Mouse (Mus musculus) hindbrain, embryonic 13.5 days (tissue): Measurements from ENCODE around the gene Gm3776. TPM values are rescaled to one million over a fixed set of nuclear protein-coding genes. Genes with fewer than 3 reads are reported as not detected.
"Not testable (repeated sequence)": the region's sequence is repeated elsewhere in the genome, so short reads cannot be mapped to it uniquely, and the experiment has no call there.

Experiments
- ATAC-seq: fragments of 200-750 bp; cut with Nextera tagmentation; 2 replicates; pipeline ENCODE4 v1.8.0; 2017; ENCODE audit warnings: moderate TSS enrichment; ENCODE audit not compliant: low FRiP score
- H3K27ac ChIP-seq: fragments of 300-500 bp; sonication (generic); 2 replicates; pipeline ENCODE4 v1.5.1; 2015; ENCODE audit warnings: inconsistent platforms, mild to moderate bottlenecking, moderate library complexity
- H3K27me3 ChIP-seq: fragments of 300-500 bp; sonication (generic); 2 replicates; pipeline ENCODE4 v1.6.1; 2015; ENCODE audit warnings: mild to moderate bottlenecking, inconsistent platforms
- H3K36me3 ChIP-seq: fragments of 300-500 bp; sonication (generic); 2 replicates; pipeline ENCODE4 v1.6.1; 2015; ENCODE audit warnings: mild to moderate bottlenecking, inconsistent platforms
- H3K4me1 ChIP-seq: fragments of 300-500 bp; sonication (generic); replicated peaks from 2 replicates; pipeline ENCODE4 v1.6.1; 2015; ENCODE audit warnings: inconsistent platforms
- H3K4me2 ChIP-seq: fragments of 300-500 bp; sonication (generic); 2 replicates; pipeline ENCODE4 v1.6.1; 2015; ENCODE audit warnings: inconsistent platforms, mild to moderate bottlenecking, moderate library complexity
- H3K4me3 ChIP-seq: fragments of 300-500 bp; sonication (generic); 2 replicates; pipeline ENCODE4 v1.5.1; 2015; ENCODE audit warnings: mild to moderate bottlenecking, inconsistent platforms
- H3K9ac ChIP-seq: fragments of 300-500 bp; sonication (generic); 2 replicates; pipeline ENCODE4 v1.6.1; 2015; ENCODE audit warnings: mild to moderate bottlenecking, inconsistent platforms
- H3K9me3 ChIP-seq: fragments of 300-500 bp; sonication (generic); 2 replicates; pipeline ENCODE4 v1.6.1; 2016; ENCODE audit warnings: inconsistent platforms
- WGBS: fragments of 180-500 bp; shearing (Covaris S2); methylation state at CpG from one replicate; pipeline ENCODE4 v1.1.7; 2015; 5-methylcytosine and 5-hydroxymethylcytosine counted together
- polyA plus RNA-seq: library from polyadenylated mRNA; unstranded; fragments of >200 nt; fragmentation: Nextera tagmentation; extraction: Ambion mirVana; gene quantifications from 2 replicates; pipeline ENCODE4 v1.2.1, GENCODE M21; 2015

Gm3776 gene
- polyA plus RNA-seq, 1 experiment from 2014 or later = not detected

GRCm38 (mm10) chr9:78298232-78298631 is 41.3 kb downstream of the Gm3776 start:
- WGBS = 81% methylated on average over 1 of the region's 1 CpGs
- Histone ChIP-seq H3K36me3 (no peaks in the 10 kb centered on the region), H3K4me1 (no peaks in the 10 kb centered on the region), H3K27ac (no peak overlapping the region), H3K4me3 (no peak overlapping the region), H3K4me2 (no peak overlapping the region), H3K9ac (no peak overlapping the region), H3K9me3 (no peaks in the 10 kb centered on the region), H3K27me3 (no peaks in the 10 kb centered on the region)
- ATAC-seq = no peak

- not testable (repeated sequence) for H3K36me3 ChIP-seq, H3K27ac ChIP-seq, H3K4me3 ChIP-seq, H3K4me2 ChIP-seq, H3K9me3 ChIP-seq, ATAC-seq, H3K27me3 ChIP-seq, H3K4me1 ChIP-seq, H3K9ac ChIP-seq
- 50% methylated on average over 1 of the region's 1 CpGs for WGBS
Measured at GRCm38 (mm10) chr9:78299143-78299542, 42.2 kb downstream of the Gm3776 start.

DNA sequence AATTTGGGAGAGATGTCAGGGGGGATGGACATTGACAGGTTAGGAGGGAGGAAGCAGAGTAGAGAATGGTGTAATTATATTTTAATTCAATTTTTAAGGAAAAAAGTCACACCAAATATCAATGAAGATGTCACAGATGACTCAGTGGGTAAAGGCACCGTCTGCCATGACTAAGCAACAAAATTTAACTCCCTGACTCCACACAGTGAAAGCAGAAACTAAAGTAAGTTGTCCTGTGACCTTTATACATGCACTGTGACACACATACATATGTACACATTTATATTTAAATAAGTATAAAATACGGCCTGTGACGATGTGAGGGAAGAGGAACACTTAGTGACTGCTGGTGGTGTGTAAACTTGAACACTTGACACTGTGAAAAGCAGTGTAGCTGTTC is 51.2 kb downstream of the Gm3776 start:
- not testable (repeated sequence) for H3K4me3 ChIP-seq, H3K4me1 ChIP-seq, H3K27ac ChIP-seq, H3K4me2 ChIP-seq, H3K9ac ChIP-seq, ATAC-seq, H3K36me3 ChIP-seq, H3K27me3 ChIP-seq, H3K9me3 ChIP-seq
- WGBS = 71% methylated on average over 3 of the region's 3 CpGs

GRCm38 (mm10) chr9:78314696-78315095 is 57.8 kb downstream of the Gm3776 start, which contains the start of gene Omt2a:
Gene Omt2a, minus strand, starts transcription at chr9:78314796.
- H3K9me3 ChIP-seq = no peaks in the 10 kb centered on the region
- H3K9ac ChIP-seq = no peak within 1 kb of the TSS
- H3K36me3 ChIP-seq = no peaks in the 10 kb centered on the region
- no peaks in the 10 kb centered on the region for H3K27me3 ChIP-seq
- H3K4me3 ChIP-seq = no peak within 1 kb of the TSS
- H3K4me1 ChIP-seq = no peaks in the 10 kb centered on the region
- no peak within 1 kb of the TSS for H3K4me2 ChIP-seq
- ATAC-seq = no peak
- H3K27ac ChIP-seq = no peak within 1 kb of the TSS
- 85% methylated on average over 2 of the region's 2 CpGs for WGBS

Other genes with a start within 250 kb of the Gm3776 start
- gene Gcm1, start 205.2 kb upstream of the Gm3776 start, polyA plus RNA-seq = not detected in 2 replicates
- 52.7 and 53.7 TPM in 2 replicates for gene Fbxo9, start 148.1 kb upstream of the Gm3776 start, polyA plus RNA-seq
- gene Ick, start 147.9 kb upstream of the Gm3776 start, polyA plus RNA-seq = 37.1 and 41.6 TPM in 2 replicates
- 27.5 and 34.4 TPM in 2 replicates for gene Gsta4, start 74.4 kb upstream of the Gm3776 start, polyA plus RNA-seq
- gene Gsta1, start 26.5 kb upstream of the Gm3776 start, polyA plus RNA-seq = not detected in 2 replicates
- gene Gm10639, start 32.8 kb downstream of the Gm3776 start, polyA plus RNA-seq = not detected in 2 replicates
- gene Omt2a, start 57.7 kb downstream of the Gm3776 start, polyA plus RNA-seq = not detected in 2 replicates
- gene Omt2b, start 70.5 kb downstream of the Gm3776 start, polyA plus RNA-seq = not detected in 2 replicates
- gene Gsta2, start 98.7 kb downstream of the Gm3776 start, polyA plus RNA-seq = not detected in 2 replicates
- 2.4 and 3.1 TPM in 2 replicates for gene Dppa5a, start 111.0 kb downstream of the Gm3776 start, polyA plus RNA-seq
- gene Ooep, start 121.6 kb downstream of the Gm3776 start, polyA plus RNA-seq = 5.5 and 7.9 TPM in 2 replicates
- gene Ddx43, start 138.6 kb downstream of the Gm3776 start, polyA plus RNA-seq = 0.28 and 0.31 TPM in 2 replicates
- 0.71 and 0.74 TPM in 2 replicates for gene Cgas, start 186.1 kb downstream of the Gm3776 start, polyA plus RNA-seq
- 27.3 and 28.8 TPM in 2 replicates for gene Mto1, start 191.1 kb downstream of the Gm3776 start, polyA plus RNA-seq
- gene Gm17324, start 191.7 kb downstream of the Gm3776 start, polyA plus RNA-seq = 0.99 and 1.3 TPM in 2 replicates
- gene Eef1a1, start 232.0 kb downstream of the Gm3776 start, polyA plus RNA-seq = 3,538 and 3,562 TPM in 2 replicates